Mouse (Mus musculus): ENCODE results near the gene Slc37a1.
A peak's percentile ranks its signal among the peaks of the same experiment; 100 is the strongest.

GRCm38 (mm10) chr17:31317521-31318272 is 31.1 kb downstream of the Slc37a1 start:
- TF ChIP-seq CTCF (IDR thresholded peaks at IDR 0.05; ENCODE audit: insufficient read depth, low read length) (peak; percentile 42; the same call in 1 of the 2 replicates), POLR2A (IDR thresholded peaks at IDR 0.05; ENCODE audit: borderline replicate concordance, extremely low read depth, low read depth, low read length) (no peak)

Data from lung, adult 2 months (tissue).